Mouse (Mus musculus) heart, embryonic 13.5 days (tissue): Measurements from ENCODE around the gene Ssh1. TPM values are rescaled to one million over a fixed set of nuclear protein-coding genes. Genes with fewer than 3 reads are reported as not detected.

Experiments
- ATAC-seq: fragments of 200-750 bp; cut with Nextera tagmentation; 2 replicates; pipeline ENCODE4 v1.8.0; 2017; ENCODE audit warnings: moderate TSS enrichment; ENCODE audit not compliant: insufficient number of reproducible peaks, low FRiP score, low TSS enrichment; ENCODE audit errors: extremely low read depth
- H3K27ac ChIP-seq: fragments of 300-500 bp; sonication (generic); replicated peaks from 2 replicates; pipeline ENCODE4 v1.5.1; 2015; ENCODE audit warnings: moderate library complexity, mild to moderate bottlenecking, inconsistent platforms
- H3K27me3 ChIP-seq: fragments of 300-500 bp; sonication (generic); replicated peaks from 2 replicates; pipeline ENCODE4 v1.6.1; 2015; ENCODE audit warnings: mild to moderate bottlenecking, inconsistent platforms
- H3K36me3 ChIP-seq: fragments of 300-500 bp; sonication (generic); 2 replicates; pipeline ENCODE4 v1.6.1; 2015; ENCODE audit warnings: mild to moderate bottlenecking, inconsistent platforms
- H3K4me1 ChIP-seq: fragments of 300-500 bp; sonication (generic); 2 replicates; pipeline ENCODE4 v1.6.1; 2015; ENCODE audit warnings: inconsistent platforms
- H3K4me2 ChIP-seq: fragments of 300-500 bp; sonication (generic); 2 replicates; pipeline ENCODE4 v1.6.1; 2015; ENCODE audit warnings: inconsistent platforms, mild to moderate bottlenecking, moderate library complexity
- H3K4me3 ChIP-seq: fragments of 300-500 bp; sonication (generic); 2 replicates; pipeline ENCODE4 v1.5.1; 2015; ENCODE audit warnings: moderate library complexity, mild to moderate bottlenecking, inconsistent platforms
- H3K9ac ChIP-seq: fragments of 300-500 bp; sonication (generic); 2 replicates; pipeline ENCODE4 v1.6.1; 2015; ENCODE audit warnings: inconsistent platforms, mild to moderate bottlenecking, moderate library complexity
- H3K9me3 ChIP-seq: fragments of 300-500 bp; sonication (generic); 2 replicates; pipeline ENCODE4 v1.6.1; 2016; ENCODE audit warnings: inconsistent platforms
- WGBS: fragments of 180-500 bp; shearing (Covaris S2); methylation state at CpG from one replicate; pipeline ENCODE4 v1.1.7; 2015; ENCODE audit warnings: mixed read lengths; 5-methylcytosine and 5-hydroxymethylcytosine counted together
- polyA plus RNA-seq: library from polyadenylated mRNA; unstranded; fragments of >200 nt; fragmentation: Nextera tagmentation; extraction: Ambion mirVana; gene quantifications from 2 replicates; pipeline ENCODE4 v1.2.1, GENCODE M21; 2015

Gene Ssh1
- polyA plus RNA-seq, 1 experiment from 2014 or later = 13.5 TPM

GRCm38 (mm10) chr5:113930648-113931609, 62.8 kb downstream of the Ssh1 start:
- Histone ChIP-seq H3K4me2 (peak overlapping the region; percentile 52), H3K4me1 (peaks cover 38% of the 10 kb centered on the region), H3K9me3 (peaks cover 15% of the 10 kb centered on the region), H3K36me3 (peaks cover 3% of the 10 kb centered on the region; the same call in 1 of the 2 replicates), H3K4me3 (peak overlapping the region; percentile 24), H3K27me3 (no peaks in the 10 kb centered on the region), H3K9ac (peak overlapping the region; percentile 67), H3K27ac (peak overlapping the region; percentile 87)
- WGBS = 24% methylated on average over 18 of the region's 18 CpGs
- no peak; the same call in 1 of the 2 replicates for ATAC-seq

GRCm38 (mm10) chr5:113929950-113930647, 63.6 kb downstream of the Ssh1 start:
- Histone ChIP-seq H3K27ac (peak overlapping the region; percentile 87), H3K9ac (no peak overlapping the region; the same call in 1 of the 2 replicates), H3K4me3 (no peak overlapping the region), H3K36me3 (no peaks in the 10 kb centered on the region), H3K9me3 (peaks cover 15% of the 10 kb centered on the region), H3K27me3 (no peaks in the 10 kb centered on the region), H3K4me1 (peaks cover 42% of the 10 kb centered on the region), H3K4me2 (peak overlapping the region; percentile 16)
- 46% methylated on average over 10 of the region's 10 CpGs for WGBS
- ATAC-seq = no peak

GRCm38 (mm10) chr5:113929526-113929925, 64.2 kb downstream of the Ssh1 start:
- H3K4me1 ChIP-seq = peaks cover 41% of the 10 kb centered on the region
- no peaks in the 10 kb centered on the region for H3K27me3 ChIP-seq
- H3K27ac ChIP-seq = peak overlapping the region; percentile 87
- H3K9me3 ChIP-seq = peaks cover 15% of the 10 kb centered on the region
- H3K4me3 ChIP-seq = no peak overlapping the region
- H3K36me3 ChIP-seq = no peaks in the 10 kb centered on the region
- H3K9ac ChIP-seq = no peak overlapping the region
- 51% methylated on average over 10 of the region's 10 CpGs for WGBS
- H3K4me2 ChIP-seq = peak overlapping the region; percentile 16; the same call in 1 of the 2 replicates
- no peak for ATAC-seq

- ATAC-seq = no peak
- Histone ChIP-seq H3K4me2 (no peak overlapping the region), H3K27me3 (no peaks in the 10 kb centered on the region), H3K9ac (no peak overlapping the region), H3K4me1 (peaks cover 17% of the 10 kb centered on the region), H3K9me3 (peaks cover 15% of the 10 kb centered on the region), H3K36me3 (no peaks in the 10 kb centered on the region), H3K4me3 (no peak overlapping the region), H3K27ac (no peak overlapping the region)
- 74% methylated on average over 4 of the region's 4 CpGs for WGBS
Measured at GRCm38 (mm10) chr5:113924608-113925007, 69.1 kb downstream of the Ssh1 start.

- H3K27ac ChIP-seq = no peak overlapping the region
- ATAC-seq = no peak
- no peaks in the 10 kb centered on the region for H3K36me3 ChIP-seq
Measured at GRCm38 (mm10) chr5:113921310-113922166, 72.2 kb downstream of the Ssh1 start.

GRCm38 (mm10) chr5:113919060-113919459, 74.6 kb downstream of the Ssh1 start:
- no peak overlapping the region for H3K4me2 ChIP-seq
- H3K27ac ChIP-seq = peak overlapping the region; percentile 63; the same call in 1 of the 2 replicates
- no peak for ATAC-seq
- WGBS = 63% methylated on average over 7 of the region's 7 CpGs
- H3K4me1 ChIP-seq = peaks cover 25% of the 10 kb centered on the region
- H3K4me3 ChIP-seq = no peak overlapping the region
- H3K9ac ChIP-seq = no peak overlapping the region
- H3K27me3 ChIP-seq = no peaks in the 10 kb centered on the region
- H3K36me3 ChIP-seq = no peaks in the 10 kb centered on the region
- H3K9me3 ChIP-seq = no peaks in the 10 kb centered on the region

More at GRCm38 (mm10) chr5:113921310-113922166, 72.2 kb downstream of the Ssh1 start:
- Histone ChIP-seq H3K4me3 (no peak overlapping the region), H3K9me3 (no peaks in the 10 kb centered on the region), H3K27me3 (no peaks in the 10 kb centered on the region), H3K4me2 (no peak overlapping the region), H3K4me1 (peaks cover 24% of the 10 kb centered on the region), H3K9ac (no peak overlapping the region)
- 34% methylated on average over 6 of the region's 6 CpGs for WGBS

GRCm38 (mm10) chr5:113918654-113919053, 75.0 kb downstream of the Ssh1 start:
- Histone ChIP-seq H3K9ac (peak overlapping the region; percentile 47; the same call in 1 of the 2 replicates), H3K36me3 (no peaks in the 10 kb centered on the region), H3K27ac (peak overlapping the region; percentile 63), H3K4me1 (peaks cover 28% of the 10 kb centered on the region), H3K4me2 (no peak overlapping the region), H3K9me3 (no peaks in the 10 kb centered on the region), H3K4me3 (no peak overlapping the region), H3K27me3 (no peaks in the 10 kb centered on the region)
- WGBS = 53% methylated on average over 9 of the region's 9 CpGs
- ATAC-seq = peak; percentile 10; the same call in 1 of the 2 replicates

- no peaks in the 10 kb centered on the region for H3K9me3 ChIP-seq
Measured at GRCm38 (mm10) chr5:113910705-113911104, 83.0 kb downstream of the Ssh1 start.

GRCm38 (mm10) chr5:113910065-113910701, 83.5 kb downstream of the Ssh1 start:
- peaks cover 53% of the 10 kb centered on the region for H3K4me1 ChIP-seq
- peak overlapping the region; percentile 69 for H3K27ac ChIP-seq
- ATAC-seq = no peak
- no peaks in the 10 kb centered on the region for H3K27me3 ChIP-seq
- H3K9me3 ChIP-seq = no peaks in the 10 kb centered on the region
- peak overlapping the region; percentile 41 for H3K4me2 ChIP-seq
- H3K9ac ChIP-seq = peak overlapping the region; percentile 28; the same call in 1 of the 2 replicates
- H3K36me3 ChIP-seq = no peaks in the 10 kb centered on the region
- WGBS = 26% methylated on average over 10 of the region's 10 CpGs
- no peak overlapping the region for H3K4me3 ChIP-seq

More at GRCm38 (mm10) chr5:113910705-113911104, 83.0 kb downstream of the Ssh1 start:
- peak overlapping the region; percentile 69 for H3K27ac ChIP-seq
- no peak for ATAC-seq
- H3K4me2 ChIP-seq = no peak overlapping the region
- WGBS = 71% methylated on average over 6 of the region's 6 CpGs
- no peak overlapping the region for H3K9ac ChIP-seq
- H3K36me3 ChIP-seq = no peaks in the 10 kb centered on the region
- H3K4me3 ChIP-seq = no peak overlapping the region
- peaks cover 48% of the 10 kb centered on the region for H3K4me1 ChIP-seq
- H3K27me3 ChIP-seq = no peaks in the 10 kb centered on the region
